Mouse (Mus musculus) inflammation-experienced regulatory T-cells, adult 6 months (primary cell): Measurements from ENCODE around the gene Mpc2. TPM values are rescaled to one million over a fixed set of nuclear protein-coding genes. Genes with fewer than 3 reads are reported as not detected.

Experiments used
- ATAC-seq: one replicate; pipeline ENCODE4 v1.8.0; 2017
- polyA plus RNA-seq, 3 experiments: library from polyadenylated mRNA; unstranded; fragments of 100-300 nt; shearing (Covaris generic); gene quantifications; one replicate each; pipeline ENCODE4 v1.2.1; 2017

Gene Mpc2
- 10 to 100 TPM; 75.5 to 83.6 (median 76.6) TPM for polyA plus RNA-seq

GRCm38 (mm10) chr1:165460360-165460800 lies at the start of gene Mpc2, which contains the start of gene Dcaf6:
Gene Mpc2 (plus strand): TSS chr1:165460637.
Gene Dcaf6 (minus strand): TSS chr1:165460475.
- ATAC-seq = peak; percentile 75

GRCm38 (mm10) chr1:165421357-165421915 lies 39.0 kb upstream of the Mpc2 start:
- no peak for ATAC-seq

- no peak for ATAC-seq
These were observed 34.2 kb upstream of the Mpc2 start for GRCm38 (mm10) chr1:165426254-165426653.

- no peak for ATAC-seq
These were observed 27.6 kb upstream of the Mpc2 start for GRCm38 (mm10) chr1:165432883-165433282.

GRCm38 (mm10) chr1:165438289-165439021 lies 22.0 kb upstream of the Mpc2 start:
- no peak for ATAC-seq

- no peak for ATAC-seq
These were observed 19.6 kb upstream of the Mpc2 start for GRCm38 (mm10) chr1:165440788-165441187.

- no peak for ATAC-seq
These were observed 19.2 kb upstream of the Mpc2 start for GRCm38 (mm10) chr1:165441201-165441600.

GRCm38 (mm10) chr1:165441719-165442118 lies 18.7 kb upstream of the Mpc2 start:
- ATAC-seq = no peak

GRCm38 (mm10) chr1:165459041-165459502 lies 1.4 kb upstream of the Mpc2 start:
- no peak for ATAC-seq

GRCm38 (mm10) chr1:165459503-165460181 lies 795 bp upstream of the Mpc2 start:
- ATAC-seq = no peak

- peak; percentile 83 for ATAC-seq
These were observed 452 bp downstream of the Mpc2 start for GRCm38 (mm10) chr1:165460801-165461377.

GRCm38 (mm10) chr1:165461681-165462080 lies 1.2 kb downstream of the Mpc2 start:
- ATAC-seq = no peak

GRCm38 (mm10) chr1:165462861-165463260 lies 2.4 kb downstream of the Mpc2 start:
- ATAC-seq = no peak

- ATAC-seq = no peak
These were observed 4.1 kb downstream of the Mpc2 start for GRCm38 (mm10) chr1:165464574-165464973.

GRCm38 (mm10) chr1:165468971-165469370 lies 8.5 kb downstream of the Mpc2 start:
- ATAC-seq = no peak

GRCm38 (mm10) chr1:165469717-165470116 lies 9.3 kb downstream of the Mpc2 start:
- ATAC-seq = no peak

- no peak for ATAC-seq
These were observed 11.1 kb downstream of the Mpc2 start for GRCm38 (mm10) chr1:165471490-165471889.

GRCm38 (mm10) chr1:165484688-165485233 lies 24.3 kb downstream of the Mpc2 start, which contains the start of gene Adcy10:
Gene Adcy10 (plus strand): TSS chr1:165485183.
- no peak for ATAC-seq

GRCm38 (mm10) chr1:165486108-165486507 lies 25.7 kb downstream of the Mpc2 start:
- no peak for ATAC-seq

- no peak for ATAC-seq
These were observed 28.8 kb downstream of the Mpc2 start for GRCm38 (mm10) chr1:165489197-165489596.

GRCm38 (mm10) chr1:165498856-165499255 lies 38.4 kb downstream of the Mpc2 start:
- no peak for ATAC-seq

- ATAC-seq = no peak
These were observed 43.0 kb downstream of the Mpc2 start for GRCm38 (mm10) chr1:165503307-165504024.
